Comparison of ENCODE assay signal across 7 mouse cellular contexts in genomic region chr8:120518736-120519534, GRCm38 (mm10).
DNase-seq lines count a peak whose midpoint lies in the region; ATAC-seq lines count a peak whose summit lies in the region.

No protein-coding gene starts in this region.

- H3K4me1 ChIP-seq in forebrain, embryonic 12.5 days: peaks cover 98% of the 10 kb centered on the region
- H3K4me1 ChIP-seq in limb, embryonic 10.5 days: peaks cover 93% of the 10 kb centered on the region

- peak; percentile 51 to 58 for DNase-seq in layer of hippocampus, adult 8-10 months (ENCODE audit: low spot score in 2 of 2)
- no peak for DNase-seq in layer of hippocampus, adult 11-12 months (ENCODE audit: low spot score)
- DNase-seq in R1 (ENCODE audit: low read depth, low spot score): peak; percentile 100
- DNase-seq in limb, embryonic 10.5 days (ENCODE audit: low spot score): peak; percentile 48
- peak; percentile 68 for DNase-seq in testis, postnatal 14 days (ENCODE audit: low spot score)
- no peak for DNase-seq in thymus, postnatal 25 days

- no peak overlapping the region for H3K9ac ChIP-seq in forebrain, embryonic 12.5 days

- peak overlapping the region; percentile 73 for H3K27ac ChIP-seq in forebrain, embryonic 12.5 days
- peak overlapping the region; percentile 63 for H3K27ac ChIP-seq in limb, embryonic 10.5 days

- H3K27me3 ChIP-seq in forebrain, embryonic 12.5 days: peaks cover 25% of the 10 kb centered on the region
- peaks cover 38% of the 10 kb centered on the region for H3K27me3 ChIP-seq in limb, embryonic 10.5 days (ENCODE audit: low read depth, poor library complexity, severe bottlenecking)

- no peak overlapping the region for H3K4me2 ChIP-seq in forebrain, embryonic 12.5 days

- H3K9me3 ChIP-seq in forebrain, embryonic 12.5 days: no peaks in the 10 kb centered on the region
- H3K9me3 ChIP-seq in limb, embryonic 10.5 days (replicated peaks): no peaks in the 10 kb centered on the region

- 62% methylated on average over 14 of the region's 14 CpGs for WGBS in forebrain, embryonic 12.5 days
- 58% methylated on average over 14 of the region's 14 CpGs for WGBS in limb, embryonic 10.5 days

- ATAC-seq in forebrain, embryonic 12.5 days (ENCODE audit: low FRiP score): no peak

- H3K4me3 ChIP-seq in forebrain, embryonic 12.5 days (replicated peaks): no peak overlapping the region
- no peak overlapping the region for H3K4me3 ChIP-seq in limb, embryonic 10.5 days

- no peaks in the 10 kb centered on the region for H3K36me3 ChIP-seq in forebrain, embryonic 12.5 days (replicated peaks)
- H3K36me3 ChIP-seq in limb, embryonic 10.5 days: no peaks in the 10 kb centered on the region

Comparison
In these comparisons a context has a peak if more than half of its experiments do, and no peak if none do; other contexts are left out.
1. DNase-seq: peak in layer of hippocampus, adult 8-10 months (2 of 2), R1 (single experiment), limb, embryonic 10.5 days (single experiment) and testis, postnatal 14 days (single experiment); none in layer of hippocampus, adult 11-12 months (single experiment) and thymus, postnatal 25 days (single experiment).